Mouse (Mus musculus): ENCODE data around the gene Kptn.

DNA sequence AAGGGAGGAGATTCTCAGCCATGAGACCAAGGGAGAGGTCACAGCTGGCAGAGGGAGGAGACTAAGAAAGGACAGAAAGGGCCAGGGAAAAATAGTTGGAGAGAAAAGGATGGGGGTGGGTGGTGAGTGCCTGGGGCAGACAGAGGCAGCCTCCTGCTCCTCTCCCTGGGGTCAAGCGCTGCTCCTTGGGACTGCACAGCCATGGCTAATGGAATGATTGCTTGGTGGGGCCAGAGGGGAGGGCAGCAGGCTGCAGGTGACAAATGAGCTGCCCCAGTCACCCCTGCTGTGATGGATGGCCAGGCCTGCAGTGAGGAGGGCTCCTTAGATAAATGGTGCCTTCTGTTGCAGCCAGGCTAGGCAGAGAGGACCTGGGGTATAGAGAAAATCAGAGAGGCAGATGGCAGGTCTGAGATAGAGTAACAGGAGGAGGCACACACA lies 52.5 kb downstream of the Kptn start:
- TF ChIP-seq CTCF (conservative IDR thresholded peaks at IDR 0.05; ENCODE audit: low read length) (no peak), POU5F1 (IDR thresholded peaks at IDR 0.05; ENCODE audit: borderline replicate concordance, low read length) (no peak)

Data from E14TG2a.4 (cell line).